Mouse (Mus musculus) liver, embryonic 11.5 days (tissue): ENCODE data around the gene Cenpm. TPM values are rescaled to one million over a fixed set of nuclear protein-coding genes. Genes with fewer than 3 reads are reported as not detected.

Source experiments
- ATAC-seq: fragments of 200-750 bp; cut with Nextera tagmentation; replicated peaks from 2 replicates; pipeline ENCODE4 v1.8.0; 2017; ENCODE audit warnings: moderate number of reproducible peaks, mild to moderate bottlenecking, moderate TSS enrichment, moderate library complexity; ENCODE audit not compliant: low FRiP score
- DNase-seq: peaks from one replicate; pipeline ENCODE4 v3.0.0-alpha.2; 2017; ENCODE audit warnings: low spot score
- H3K27ac ChIP-seq: fragments of 300-500 bp; sonication (generic); 2 replicates; pipeline ENCODE4 v1.5.1; 2014; ENCODE audit warnings: mild to moderate bottlenecking, low read depth, low read length, control low read depth
- H3K27me3 ChIP-seq: fragments of 300-500 bp; sonication (generic); replicated peaks from 2 replicates; pipeline ENCODE4 v1.6.1; 2014; ENCODE audit warnings: low read length, mixed read lengths; ENCODE audit not compliant: control insufficient read depth, insufficient read depth
- H3K36me3 ChIP-seq: fragments of 300-500 bp; sonication (generic); 2 replicates; pipeline ENCODE4 v1.6.1; 2014; ENCODE audit warnings: mild to moderate bottlenecking, low read length, moderate library complexity, mixed read lengths; ENCODE audit not compliant: control insufficient read depth, insufficient read depth
- H3K4me1 ChIP-seq: fragments of 300-500 bp; sonication (generic); replicated peaks from 2 replicates; pipeline ENCODE4 v1.6.1; 2014; ENCODE audit warnings: low read length, mixed read lengths; ENCODE audit not compliant: control insufficient read depth, insufficient read depth
- H3K4me2 ChIP-seq: fragments of 300-500 bp; sonication (generic); 2 replicates; pipeline ENCODE4 v1.6.1; 2014; ENCODE audit warnings: mild to moderate bottlenecking, control low read depth, moderate library complexity
- H3K4me3 ChIP-seq: fragments of 300-500 bp; sonication (generic); 2 replicates; pipeline ENCODE4 v1.5.1; 2014; ENCODE audit warnings: low read depth, low read length, control low read depth
- H3K9ac ChIP-seq: fragments of 300-500 bp; sonication (generic); 2 replicates; pipeline ENCODE4 v1.6.1; 2014; ENCODE audit warnings: low read depth, low read length, control low read depth
- H3K9me3 ChIP-seq: fragments of 300-500 bp; sonication (generic); 2 replicates; pipeline ENCODE4 v1.6.1; 2016; ENCODE audit warnings: low read length, inconsistent platforms, mixed read lengths; ENCODE audit not compliant: control insufficient read depth
- WGBS: fragments of 180-500 bp; shearing (Covaris S2); extraction: QIAGEN DNeasy Blood & Tissue Kit; methylation state at CpG from one replicate; pipeline ENCODE4 v1.1.7; 2014; 5-methylcytosine and 5-hydroxymethylcytosine counted together
- polyA plus RNA-seq: library from polyadenylated mRNA; unstranded; fragments of >200 nt; fragmentation: Nextera tagmentation; extraction: Ambion mirVana; gene quantifications from 2 replicates; pipeline ENCODE4 v1.2.1, GENCODE M21; 2014

Cenpm gene
- polyA plus RNA-seq, 1 experiment from 2014 or later, result 58.8 TPM

DNA sequence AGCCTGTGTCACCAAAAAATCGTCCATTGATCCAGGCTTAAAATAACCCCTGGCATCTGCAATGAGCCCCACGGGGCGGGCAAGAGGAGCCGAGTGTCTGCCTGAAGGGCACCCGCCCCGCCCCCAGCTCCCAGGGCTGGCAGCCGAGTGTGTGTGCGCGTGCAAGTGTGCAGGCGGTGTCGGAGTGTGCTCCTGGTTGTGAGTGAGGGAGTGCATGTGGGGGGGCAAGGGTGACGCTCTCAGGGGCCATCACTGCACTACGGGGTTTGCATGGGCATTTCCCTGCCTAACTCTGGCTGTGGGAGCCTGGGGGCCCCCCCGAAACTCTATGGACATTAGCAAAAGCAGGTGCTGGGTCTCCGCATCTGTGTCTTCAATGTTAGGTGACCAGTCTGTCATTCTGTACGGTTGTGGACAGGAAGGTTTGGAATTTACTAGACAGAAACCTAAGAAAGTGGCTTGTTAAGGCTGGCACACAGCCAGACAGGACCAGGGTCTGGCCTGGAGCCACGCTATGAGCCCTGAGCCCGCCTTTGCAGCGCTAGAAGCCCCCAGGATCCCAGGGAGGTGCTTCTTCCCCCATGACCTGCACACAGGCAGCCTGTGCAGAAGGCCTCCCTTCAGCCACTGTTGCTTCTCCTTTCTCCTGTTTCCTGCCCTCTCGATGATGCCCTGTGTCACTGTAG, 28.3 kb downstream of the Cenpm start:
- H3K4me2 ChIP-seq, result no peak overlapping the region
- 46% methylated on average over 20 of the region's 20 CpGs for WGBS
- H3K9ac ChIP-seq, result no peak overlapping the region
- peaks cover 65% of the 10 kb centered on the region for H3K27me3 ChIP-seq
- ATAC-seq (no peak), DNase-seq (no peak)
- H3K9me3 ChIP-seq, result no peaks in the 10 kb centered on the region
- no peaks in the 10 kb centered on the region for H3K36me3 ChIP-seq
- no peak overlapping the region for H3K27ac ChIP-seq
- no peak overlapping the region for H3K4me3 ChIP-seq
- peaks cover 9% of the 10 kb centered on the region for H3K4me1 ChIP-seq

DNA sequence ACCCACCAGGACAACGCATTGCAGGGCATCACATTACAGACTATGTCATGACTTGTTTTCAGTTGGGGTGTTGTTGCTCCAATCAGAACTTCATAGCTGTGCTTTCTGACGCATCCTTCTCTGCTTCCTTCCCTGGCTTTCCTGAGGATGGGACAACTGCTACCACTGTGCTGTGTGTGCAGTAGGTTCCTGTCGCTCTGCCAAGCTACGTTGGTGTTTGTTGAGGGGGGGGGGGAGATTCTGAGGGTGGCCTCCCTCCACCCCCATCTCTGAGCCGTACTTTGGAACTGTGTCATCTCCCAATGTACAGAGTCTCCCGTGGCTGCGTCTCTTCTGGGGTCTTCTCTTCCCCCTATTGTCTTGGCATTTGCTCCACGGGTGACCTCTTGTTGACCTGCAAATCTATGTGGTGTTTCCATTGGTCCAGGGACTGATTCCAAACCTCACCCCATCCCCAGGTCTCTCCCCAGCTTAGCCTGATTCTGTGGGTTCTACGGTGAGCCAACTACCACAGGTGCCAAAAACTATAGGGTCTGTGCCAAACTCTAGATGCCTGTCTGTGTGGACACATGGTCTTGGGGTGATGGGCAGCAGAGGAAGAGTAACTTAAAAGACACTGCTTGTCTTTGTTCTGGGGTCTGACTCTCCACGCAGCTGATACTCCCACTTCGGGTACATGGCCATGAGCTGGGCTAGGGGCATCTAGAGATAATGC, 29.1 kb downstream of the Cenpm start:
- no peaks in the 10 kb centered on the region for H3K9me3 ChIP-seq
- H3K4me1 ChIP-seq, result peaks cover 9% of the 10 kb centered on the region
- 45% methylated on average over 11 of the region's 11 CpGs for WGBS
- ATAC-seq (no peak), DNase-seq (no peak)
- no peak overlapping the region for H3K4me2 ChIP-seq
- H3K36me3 ChIP-seq, result no peaks in the 10 kb centered on the region
- H3K9ac ChIP-seq, result no peak overlapping the region
- peaks cover 73% of the 10 kb centered on the region for H3K27me3 ChIP-seq
- H3K4me3 ChIP-seq, result no peak overlapping the region
- H3K27ac ChIP-seq, result no peak overlapping the region

DNA sequence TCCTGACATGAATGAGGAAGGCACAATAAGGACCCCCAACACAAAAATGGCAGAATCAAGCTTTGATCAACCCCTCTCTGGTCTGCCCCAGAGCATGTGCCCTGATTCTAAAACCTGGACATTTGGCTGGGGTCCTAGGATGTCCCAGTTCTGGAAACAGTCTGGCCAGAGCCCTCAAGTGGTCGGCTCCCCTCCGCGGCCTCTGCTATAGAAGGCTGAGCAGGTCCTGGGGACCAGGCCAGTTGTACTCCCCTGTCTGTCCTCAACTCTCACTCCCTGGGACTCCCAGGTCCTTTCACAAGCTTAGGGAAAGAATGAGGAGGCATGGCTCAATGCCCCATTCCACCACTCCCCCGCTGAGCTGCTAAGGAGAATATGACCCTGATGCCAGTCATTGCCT, 31.3 kb downstream of the Cenpm start:
- no peak overlapping the region for H3K27ac ChIP-seq
- H3K9me3 ChIP-seq, result no peaks in the 10 kb centered on the region
- H3K4me2 ChIP-seq, result no peak overlapping the region
- ATAC-seq (no peak), DNase-seq (no peak)
- peaks cover 88% of the 10 kb centered on the region for H3K27me3 ChIP-seq
- no peak overlapping the region for H3K9ac ChIP-seq
- no peak overlapping the region; the same call in 1 of the 2 replicates for H3K4me3 ChIP-seq
- peaks cover 9% of the 10 kb centered on the region for H3K4me1 ChIP-seq
- WGBS, result 3% methylated on average over 4 of the region's 4 CpGs
- no peaks in the 10 kb centered on the region for H3K36me3 ChIP-seq

DNA sequence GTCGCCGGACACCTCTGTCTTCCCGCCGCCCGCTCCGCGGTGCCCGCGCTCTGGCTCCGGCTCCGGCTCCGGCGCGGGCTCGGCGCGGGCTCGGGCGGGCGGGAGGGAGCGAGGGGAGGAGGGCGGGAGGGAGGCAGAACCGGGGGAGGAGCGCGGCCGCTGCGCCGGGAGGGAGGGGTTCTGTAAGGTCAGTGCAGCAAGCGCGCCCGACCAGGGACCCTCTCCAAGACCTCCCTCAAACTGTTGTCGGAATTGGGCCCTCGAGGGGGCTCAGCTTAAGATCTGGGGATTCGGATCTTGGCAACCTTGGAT, 31.8 kb downstream of the Cenpm start, which contains the start of gene Shisa8:
Shisa8 (minus strand) TSS at position 64 of the 312 bp plus-strand sequence.
- no peak within 1 kb of the TSS for H3K9ac ChIP-seq
- DNase-seq, result no peak

DNA sequence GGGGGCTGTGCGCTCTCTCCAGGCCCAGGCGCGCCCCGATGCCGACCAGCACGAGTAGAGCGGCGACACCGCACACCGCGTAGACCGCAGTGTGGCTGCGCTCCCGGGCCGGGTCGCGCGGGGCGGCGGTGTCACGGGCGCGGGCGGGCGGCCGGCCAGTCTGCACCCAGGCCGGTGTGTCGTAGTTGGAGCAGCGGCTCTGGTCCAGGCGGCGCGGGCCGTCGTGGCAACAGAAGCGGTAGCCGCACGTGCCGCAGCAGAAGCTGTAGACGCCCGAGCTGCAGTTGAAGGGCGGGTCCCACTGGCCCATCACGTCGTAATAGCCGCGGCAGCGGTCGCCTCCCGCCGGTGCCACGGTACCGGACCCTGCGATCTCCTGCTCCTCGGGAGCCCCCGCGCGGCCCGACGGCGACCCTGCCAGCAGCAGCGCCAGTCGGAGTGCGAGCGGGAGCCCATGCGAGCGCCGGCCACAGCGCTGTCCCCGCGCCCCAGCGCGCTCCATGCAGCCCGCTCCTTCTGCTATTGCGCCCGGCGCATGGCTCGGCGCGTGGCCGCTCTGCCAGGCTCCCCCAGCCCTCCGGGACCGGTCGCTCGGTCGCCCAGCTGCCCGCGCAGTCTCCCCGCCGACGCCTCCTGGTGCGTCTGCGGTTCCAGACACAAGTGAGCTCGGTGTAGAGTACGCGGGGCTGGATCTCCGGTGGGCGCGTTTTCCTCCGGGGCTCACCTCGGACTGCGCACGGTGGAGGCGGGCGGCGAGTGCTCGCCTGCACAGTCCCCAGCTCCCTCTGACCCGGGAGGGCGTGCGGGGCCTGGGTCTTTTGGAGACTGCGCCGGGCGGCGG, 32.4 kb downstream of the Cenpm start:
- DNase-seq (no peak), ATAC-seq (peak; percentile 48)
- peak overlapping the region; percentile 67 for H3K4me2 ChIP-seq
- no peak overlapping the region for H3K27ac ChIP-seq
- H3K9ac ChIP-seq, result no peak overlapping the region
- H3K36me3 ChIP-seq, result no peaks in the 10 kb centered on the region
- peaks cover 9% of the 10 kb centered on the region for H3K4me1 ChIP-seq
- peaks cover 99% of the 10 kb centered on the region for H3K27me3 ChIP-seq
- no peaks in the 10 kb centered on the region for H3K9me3 ChIP-seq
- under 1% methylated on average over 112 of the region's 112 CpGs for WGBS
- H3K4me3 ChIP-seq, result peak overlapping the region; percentile 49

More for the DNA sequence above, 31.8 kb downstream of the Cenpm start, which contains the start of gene Shisa8:
- peak within 1 kb of the TSS; percentile 49 for H3K4me3 ChIP-seq
- H3K36me3 ChIP-seq, result no peaks in the 10 kb centered on the region
- peaks cover 9% of the 10 kb centered on the region for H3K4me1 ChIP-seq
- H3K4me2 ChIP-seq, result peak within 1 kb of the TSS; percentile 67
- no peaks in the 10 kb centered on the region for H3K9me3 ChIP-seq
- peaks cover 93% of the 10 kb centered on the region for H3K27me3 ChIP-seq
- no peak within 1 kb of the TSS for H3K27ac ChIP-seq
- WGBS, result under 1% methylated on average over 33 of the region's 34 CpGs
- no peak for ATAC-seq

DNA sequence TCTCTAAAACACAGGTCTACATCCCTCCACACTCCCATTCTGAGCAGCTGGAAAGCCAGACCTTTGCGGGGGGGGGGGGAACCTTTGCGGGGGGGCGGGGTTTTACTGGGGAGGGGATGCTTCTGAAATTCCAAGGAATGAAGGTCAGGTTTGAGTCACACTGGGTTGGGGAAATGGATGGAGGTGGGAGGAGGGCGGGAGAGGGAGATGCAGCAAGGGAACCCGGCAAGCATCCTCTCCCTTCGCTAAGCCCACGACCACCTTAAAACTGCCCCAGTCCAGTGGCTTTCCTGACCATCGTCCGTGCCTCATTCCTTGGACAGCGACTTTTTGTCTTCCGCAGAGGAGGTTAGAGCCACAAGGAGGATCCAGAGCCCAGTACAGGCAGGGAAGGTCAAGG, 33.3 kb downstream of the Cenpm start:
- H3K4me3 ChIP-seq, result no peak overlapping the region
- H3K4me2 ChIP-seq, result peak overlapping the region; percentile 67; the same call in 1 of the 2 replicates
- no peak for ATAC-seq
- no peak overlapping the region for H3K27ac ChIP-seq
- no peaks in the 10 kb centered on the region for H3K9me3 ChIP-seq
- no peak for DNase-seq
- whole genome bisulfite sequencing, result 5% methylated on average over 11 of the region's 11 CpGs
- H3K9ac ChIP-seq, result no peak overlapping the region
- H3K36me3 ChIP-seq, result no peaks in the 10 kb centered on the region; the same call in 1 of the 2 replicates
- peaks cover 14% of the 10 kb centered on the region for H3K4me1 ChIP-seq
- peaks cover 99% of the 10 kb centered on the region for H3K27me3 ChIP-seq

DNA sequence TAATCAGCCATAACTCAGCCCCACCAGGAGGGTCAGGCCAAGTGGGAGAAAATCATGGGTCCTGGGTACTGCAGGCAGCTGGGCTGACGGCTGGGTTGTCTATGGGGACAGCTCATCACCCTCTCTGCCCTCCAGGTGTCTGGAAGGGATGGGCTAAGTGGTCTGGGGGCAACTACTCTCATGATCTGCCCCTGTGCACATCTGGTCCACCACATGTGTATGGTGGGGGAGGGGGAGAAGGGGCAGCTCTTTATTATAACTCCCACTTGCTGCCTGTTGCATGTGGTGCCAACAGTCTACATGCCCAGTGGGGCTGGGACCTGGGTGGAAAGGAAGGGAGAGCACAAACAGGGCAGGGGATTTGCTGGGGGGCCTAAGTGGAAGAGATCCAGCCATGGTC, 33.7 kb downstream of the Cenpm start:
- Histone ChIP-seq H3K27ac (no peak overlapping the region), H3K9me3 (no peaks in the 10 kb centered on the region), H3K4me3 (no peak overlapping the region), H3K9ac (no peak overlapping the region), H3K36me3 (no peaks in the 10 kb centered on the region; the same call in 1 of the 2 replicates), H3K4me2 (no peak overlapping the region), H3K27me3 (peaks cover 98% of the 10 kb centered on the region), H3K4me1 (peaks cover 14% of the 10 kb centered on the region)
- ATAC-seq, result no peak
- WGBS, result 48% methylated on average over 1 of the region's 1 CpGs
- DNase-seq, result no peak

DNA sequence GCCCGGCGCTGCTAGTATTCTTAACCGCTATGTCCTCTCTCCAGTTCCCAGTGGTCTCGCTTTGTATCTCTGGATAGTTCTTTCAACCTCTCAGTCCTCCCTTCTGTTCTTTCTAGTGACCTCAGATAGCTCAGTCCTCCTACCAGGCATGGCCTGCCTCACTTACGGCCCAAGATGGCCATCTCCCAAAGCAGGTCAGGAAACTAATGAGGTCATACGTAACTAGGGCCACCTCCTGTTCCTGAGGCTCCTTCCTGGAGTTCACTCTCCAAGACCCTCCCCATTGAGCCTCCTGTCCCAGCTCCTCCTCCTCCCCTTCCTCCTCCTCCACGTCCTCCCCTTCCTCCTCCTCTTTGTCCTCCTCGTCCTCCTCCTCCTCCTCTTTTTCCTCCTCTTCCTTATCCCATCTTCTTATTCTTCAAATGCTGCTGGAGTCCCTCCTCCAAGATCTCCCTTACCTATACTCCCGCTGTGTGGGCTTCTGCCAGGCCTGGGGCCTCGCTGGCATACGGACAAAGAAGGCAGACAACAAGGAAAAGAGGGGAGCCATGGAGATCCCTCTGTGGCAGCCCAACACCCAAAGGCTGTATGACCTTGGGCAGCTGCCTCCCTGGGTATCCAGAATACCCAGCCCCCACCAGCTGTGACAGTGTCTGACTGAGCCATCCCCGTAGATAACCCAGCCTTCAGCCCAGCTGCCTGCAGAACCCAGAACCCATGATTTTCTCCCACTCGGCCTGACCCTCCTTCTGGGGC, 35.1 kb downstream of the Cenpm start:
- H3K27me3 ChIP-seq, result peaks cover 94% of the 10 kb centered on the region
- WGBS, result 73% methylated on average over 13 of the region's 13 CpGs
- DNase-seq (no peak), ATAC-seq (no peak)
- H3K4me2 ChIP-seq, result no peak overlapping the region
- peaks cover 3% of the 10 kb centered on the region; the same call in 1 of the 2 replicates for H3K36me3 ChIP-seq
- H3K9ac ChIP-seq, result no peak overlapping the region
- no peaks in the 10 kb centered on the region for H3K9me3 ChIP-seq
- H3K4me1 ChIP-seq, result peaks cover 14% of the 10 kb centered on the region
- no peak overlapping the region for H3K27ac ChIP-seq
- H3K4me3 ChIP-seq, result no peak overlapping the region
